Mouse (Mus musculus) naive thymus-derived CD4-positive, alpha-beta T cell, adult 2 months (primary cell): ENCODE results near the gene St13.
A peak's percentile ranks its signal among the peaks of the same experiment; 100 is the strongest.

Experiments used
- DNase-seq: peaks from one replicate; pipeline ENCODE4 v3.0.0-alpha.2; 2011; ENCODE audit warnings: low read depth

The St13 gene

DNA sequence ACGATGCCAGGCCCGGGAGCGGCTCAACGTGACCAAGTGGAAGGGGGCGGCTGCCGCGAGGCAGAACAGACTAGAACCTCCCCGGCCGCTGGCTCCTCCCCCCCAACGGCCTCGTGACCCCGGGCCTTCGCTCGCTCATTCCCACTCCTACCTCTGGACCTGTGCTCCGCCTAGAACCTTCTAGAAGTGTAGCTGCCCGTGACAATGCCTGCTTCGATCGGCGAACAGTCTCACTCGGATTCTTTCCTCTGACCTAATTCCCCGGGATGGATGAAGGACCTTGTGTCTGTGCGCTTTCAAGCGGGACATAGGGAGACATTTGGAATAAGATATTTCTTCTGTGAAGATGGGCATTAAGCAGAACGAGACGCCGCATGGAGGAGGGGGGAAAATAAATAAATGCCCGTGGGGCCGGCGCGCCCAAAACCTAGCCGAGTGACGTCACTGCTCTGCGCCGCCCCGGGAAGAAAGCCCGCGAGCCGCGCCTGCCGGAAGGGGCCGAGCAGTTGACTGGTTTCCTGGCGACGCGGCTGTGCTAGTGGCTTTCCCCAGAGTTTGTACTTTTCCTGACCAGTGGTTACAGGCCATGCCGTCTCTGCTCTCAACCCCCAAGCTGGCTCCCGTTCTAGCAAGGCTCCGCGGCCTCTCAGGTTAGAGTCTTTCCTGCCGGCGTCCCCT lies at the start of gene St13, which contains the start of gene Xpnpep3:
St13 (minus strand) TSS at position 440 of the 678 bp plus-strand sequence.
Xpnpep3 (plus strand) TSS at position 501 of the 678 bp plus-strand sequence.
- DNase-seq, result peak; percentile 98

DNA sequence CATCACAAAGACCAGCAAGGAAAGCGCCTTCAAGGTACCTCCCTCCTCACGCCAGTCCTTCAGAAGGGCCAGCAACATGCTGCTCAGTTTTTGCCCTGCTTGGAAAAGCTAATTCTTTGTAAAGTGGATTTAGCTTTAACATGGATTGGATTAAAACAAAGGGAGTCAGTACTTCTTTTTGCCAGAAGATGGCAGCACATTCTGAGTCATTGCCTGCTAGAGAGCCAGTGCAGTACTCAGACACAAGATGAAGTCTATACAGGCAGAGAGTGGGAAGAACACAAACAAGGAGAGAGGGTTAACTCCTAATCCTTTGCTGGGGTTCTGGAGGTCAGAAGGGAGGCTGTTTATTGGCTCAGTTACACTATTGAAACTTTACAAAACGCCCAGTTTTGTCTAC lies 48.6 kb upstream of the St13 start:
- peak; percentile 86 for DNase-seq

DNA sequence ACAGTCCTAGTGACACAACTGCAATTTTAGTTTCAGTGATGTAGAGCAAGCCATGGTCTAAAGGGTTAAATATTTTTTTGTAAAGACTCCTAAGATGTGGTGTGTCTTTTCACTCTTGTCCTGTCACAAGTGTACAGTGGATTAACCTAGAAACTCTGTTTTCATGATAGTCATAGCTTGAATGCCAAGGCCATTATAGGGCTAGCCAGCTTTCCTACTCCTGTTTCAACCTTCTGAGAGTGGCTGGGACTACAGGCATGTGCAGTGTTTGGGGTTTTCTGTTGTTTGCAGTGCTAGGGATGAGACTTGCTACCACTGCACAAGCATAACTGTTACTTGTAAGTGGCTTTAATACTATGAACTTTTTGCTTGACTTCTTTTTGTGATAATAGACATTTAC lies 39.4 kb upstream of the St13 start:
- no peak for DNase-seq

DNA sequence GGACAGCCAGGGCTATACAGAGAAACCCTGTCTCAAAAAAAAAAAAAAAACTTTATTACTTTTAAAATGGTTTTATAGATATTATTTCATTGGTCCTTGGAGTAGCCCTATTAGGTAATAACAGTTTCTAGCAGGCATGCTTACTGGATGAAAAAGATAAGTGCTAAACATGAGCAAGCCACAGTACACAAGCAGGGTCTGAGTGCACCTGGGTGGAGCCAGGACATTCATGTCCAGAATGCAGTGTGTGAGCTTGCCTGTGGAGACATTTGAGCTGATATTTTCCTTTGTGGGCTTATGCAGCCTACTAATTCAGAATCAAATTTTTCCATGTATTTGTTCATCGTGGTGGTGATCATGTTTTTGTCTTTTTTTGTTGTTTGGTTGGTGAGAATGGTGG lies 38.5 kb upstream of the St13 start:
- DNase-seq, result no peak

DNA sequence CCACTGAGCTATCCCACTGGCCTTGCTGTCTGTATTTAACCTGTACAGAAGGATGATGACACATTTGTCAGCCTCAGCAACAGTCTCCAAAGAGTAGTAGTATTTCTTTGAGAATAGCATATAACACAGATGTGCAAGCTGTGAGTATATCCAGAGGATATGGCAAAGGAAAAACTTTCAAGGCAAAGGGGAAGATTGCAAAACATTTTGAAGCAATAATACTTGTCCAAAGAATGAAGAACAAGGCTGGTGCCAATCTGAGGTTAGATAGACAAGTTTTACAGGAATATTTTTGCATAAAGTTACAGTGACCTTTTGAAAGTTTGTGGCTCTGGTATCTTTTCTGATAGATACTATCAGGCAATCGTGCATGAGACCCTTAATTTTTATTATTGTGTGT lies 31.3 kb upstream of the St13 start:
- no peak for DNase-seq

DNA sequence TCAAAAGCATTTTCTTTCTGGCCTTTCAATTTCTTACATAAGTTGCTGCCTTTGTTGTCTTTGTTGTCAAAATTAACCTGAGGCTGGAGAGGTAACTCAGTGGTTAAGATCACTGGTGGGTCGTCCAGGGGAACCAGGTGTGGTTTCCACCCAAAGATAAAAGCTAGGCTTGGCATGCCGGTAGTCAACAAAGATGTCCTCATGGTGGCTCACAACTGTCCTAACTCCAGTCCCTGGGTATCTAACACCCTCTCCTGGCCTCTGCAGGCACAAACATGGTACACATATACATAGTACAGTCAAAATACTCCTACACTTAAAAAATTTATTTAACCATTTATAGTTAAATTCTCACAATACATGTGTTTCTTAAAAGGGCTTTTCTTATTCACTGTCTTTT lies 28.1 kb upstream of the St13 start:
- DNase-seq, result no peak

DNA sequence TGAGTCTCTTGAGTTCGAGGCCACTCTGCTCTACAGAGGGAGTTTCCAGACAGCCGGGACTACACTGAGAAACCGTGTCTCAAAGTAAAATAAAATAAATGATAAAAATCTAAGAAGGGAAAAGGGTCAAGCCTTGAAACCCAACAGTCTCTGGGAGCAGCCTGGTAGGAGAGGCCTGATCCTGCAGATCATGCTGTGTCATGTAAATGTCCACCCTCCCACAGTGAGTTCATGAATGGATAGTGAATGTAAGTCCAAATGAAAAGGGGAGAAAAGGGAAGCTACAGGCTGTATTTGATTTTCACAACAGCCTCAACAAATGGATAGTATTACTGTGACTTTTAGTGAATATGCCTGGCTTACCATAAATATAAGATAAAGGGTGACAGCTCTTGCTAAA lies 25.4 kb upstream of the St13 start:
- no peak for DNase-seq

DNA sequence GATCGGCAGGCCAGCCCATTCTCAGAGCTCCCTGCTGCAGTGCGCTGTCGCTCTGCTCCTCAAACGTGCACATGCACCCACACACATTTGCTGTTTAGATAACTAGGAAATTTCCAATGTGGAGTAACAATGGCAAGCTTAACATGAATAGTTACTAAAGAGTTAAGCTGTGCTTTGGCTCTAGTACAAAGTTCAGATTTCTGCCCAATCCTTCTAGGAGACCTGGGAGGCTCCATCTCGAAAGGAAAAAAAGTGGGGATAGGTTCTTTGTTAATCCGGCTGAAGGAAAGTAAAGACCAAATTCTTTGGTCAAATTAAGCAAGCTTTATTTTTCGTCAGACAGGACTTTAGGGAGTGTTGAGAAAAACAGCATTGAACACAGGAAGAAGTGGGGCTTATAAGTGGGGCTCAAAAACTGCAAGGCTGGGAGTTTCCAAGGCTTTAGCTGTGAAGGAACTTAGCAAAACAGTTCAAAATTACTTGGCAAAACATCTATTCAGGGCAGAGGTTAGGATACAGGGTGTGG lies 22.3 kb upstream of the St13 start:
- no peak for DNase-seq

DNA sequence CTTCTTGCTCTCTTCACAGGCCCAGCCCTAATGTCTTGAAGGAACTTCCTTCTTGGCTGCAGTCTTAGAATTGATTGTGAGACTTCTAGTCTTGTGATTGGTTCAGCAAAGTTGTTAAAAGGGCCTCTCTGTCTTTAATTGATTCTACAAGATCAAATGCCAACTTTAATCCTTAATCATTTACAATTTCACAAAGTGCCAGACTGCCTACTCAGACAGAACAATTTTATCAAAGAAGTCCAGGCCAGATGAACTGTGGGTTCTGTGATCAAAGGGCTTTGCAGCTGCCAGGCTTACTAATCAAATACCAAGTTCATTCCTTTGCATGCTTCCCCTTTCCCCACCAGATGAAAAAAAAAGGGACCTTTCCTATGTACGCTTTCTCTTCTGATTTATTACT lies 21.6 kb upstream of the St13 start:
- no peak for DNase-seq

DNA sequence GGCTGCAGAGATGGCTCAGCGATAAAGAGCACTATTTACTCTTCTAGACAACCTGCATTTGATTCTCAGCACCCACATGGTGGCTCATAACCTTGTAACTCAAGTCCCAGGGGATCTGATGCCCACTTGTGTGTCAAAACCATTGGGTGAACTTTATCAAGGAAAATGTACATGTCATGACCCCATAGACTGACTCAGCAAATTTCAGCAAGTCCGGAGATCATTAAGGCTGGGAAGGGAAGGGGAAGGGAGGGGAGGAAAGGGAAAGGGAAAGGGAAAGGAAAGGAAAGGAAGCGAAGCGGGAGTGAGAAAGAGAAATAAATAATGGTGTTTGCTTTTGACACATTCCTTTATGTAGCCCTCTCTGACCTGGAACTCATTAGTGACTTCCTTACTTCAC lies 18.2 kb upstream of the St13 start:
- DNase-seq, result no peak

DNA sequence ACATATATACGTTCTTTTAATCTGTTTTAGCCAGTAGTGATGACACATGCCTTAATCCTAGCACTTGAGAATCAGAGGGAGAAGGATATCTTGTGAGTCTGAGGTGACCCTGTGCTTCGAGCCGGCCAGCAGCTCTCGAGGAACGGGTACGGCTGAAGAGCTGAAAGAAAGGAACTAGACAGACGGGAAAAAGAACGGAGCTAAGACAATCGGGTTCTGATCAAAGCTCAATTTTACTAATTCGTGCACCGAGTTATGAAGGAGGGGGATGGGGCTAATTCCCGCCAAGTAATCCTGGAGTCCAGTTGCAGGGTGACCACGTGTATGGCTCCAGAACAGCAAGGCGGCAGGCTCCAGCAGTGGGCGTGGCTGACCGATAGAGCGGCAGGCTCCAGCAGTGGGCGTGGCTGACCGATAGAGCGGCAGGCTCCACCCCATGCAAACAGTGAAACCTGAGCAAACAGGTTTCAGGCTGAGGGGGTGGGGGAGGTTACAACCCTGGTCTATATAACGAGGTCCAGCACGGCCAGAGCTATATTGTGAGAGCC lies 17.0 kb upstream of the St13 start:
- peak; percentile 69 for DNase-seq

DNA sequence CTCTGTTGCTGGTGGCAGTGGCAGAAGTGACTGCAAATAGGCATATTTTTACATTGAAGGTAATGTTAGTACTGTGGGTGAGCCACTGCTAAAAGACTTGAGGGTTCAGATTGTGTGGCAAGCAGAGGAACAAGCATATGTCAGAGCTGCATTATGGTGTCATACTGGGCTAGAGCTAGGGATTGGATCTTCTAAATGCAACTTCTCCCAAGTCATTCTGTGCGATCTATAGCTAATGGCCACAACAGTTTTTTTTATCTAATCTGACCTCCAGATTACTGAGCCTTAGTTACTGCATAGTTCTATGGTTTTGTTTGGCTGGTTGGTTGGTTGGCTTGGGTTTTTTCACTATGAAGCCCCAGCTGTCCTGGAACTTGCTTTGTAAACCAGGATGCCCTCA lies 8.3 kb upstream of the St13 start, which contains the start of gene Dnajb7:
Dnajb7 (minus strand) TSS at position 101 of the 400 bp plus-strand sequence.
- no peak for DNase-seq

DNA sequence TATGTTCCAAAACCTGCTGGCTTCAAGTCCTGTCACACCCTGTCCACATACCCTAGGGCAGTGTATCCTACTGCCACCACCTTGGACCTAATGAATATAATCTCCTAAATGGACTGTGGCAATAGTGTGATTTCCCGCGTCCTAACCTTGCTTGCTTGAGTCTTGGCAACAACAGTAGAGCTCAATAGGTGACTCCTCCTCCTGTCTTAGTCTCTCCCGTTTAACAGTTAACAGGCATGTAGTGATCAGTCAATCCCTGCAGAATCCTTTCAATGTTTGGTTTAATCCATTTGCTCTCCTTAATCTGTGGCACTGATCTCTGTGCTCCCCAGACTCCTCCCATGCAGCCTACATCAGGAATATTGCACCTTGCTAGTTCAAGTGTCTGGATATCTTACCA lies 5.1 kb upstream of the St13 start:
- no peak for DNase-seq

DNA sequence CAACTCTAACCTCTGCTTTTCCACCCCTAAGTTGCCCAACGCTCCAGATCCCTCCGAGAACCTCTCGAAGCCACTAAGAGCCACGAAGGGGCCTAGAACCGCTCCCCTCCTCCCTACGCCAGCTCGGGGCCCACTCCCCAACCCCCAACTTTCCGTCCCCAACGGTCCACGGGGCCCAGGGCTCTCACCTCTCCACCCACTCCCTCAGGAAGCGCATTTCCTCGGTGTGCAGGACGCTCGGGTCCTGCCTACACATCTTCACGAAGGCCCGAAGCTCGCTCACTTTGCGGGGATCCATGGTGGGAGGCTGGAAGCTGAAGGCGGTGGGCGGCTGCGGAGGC lies 610 bp downstream of the St13 start:
- no peak for DNase-seq

DNA sequence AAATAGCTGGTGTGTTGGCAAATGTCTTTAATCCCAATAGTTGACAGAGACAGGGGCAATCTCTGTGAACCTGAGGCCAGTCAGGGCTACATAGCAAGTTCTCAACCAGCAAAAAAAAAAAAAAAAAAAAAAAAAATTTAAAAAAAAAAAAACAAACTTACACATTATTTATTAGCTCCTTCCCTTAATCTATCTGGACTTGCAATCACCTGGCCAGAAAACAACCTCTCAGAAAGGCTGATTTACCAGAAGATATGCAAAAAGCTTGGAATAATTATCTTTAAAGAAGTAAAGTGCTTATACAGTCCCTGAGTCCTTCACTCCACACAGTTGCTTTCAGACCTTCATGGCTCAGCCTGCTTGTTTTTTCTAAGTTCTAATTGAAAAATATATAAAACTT lies 1.7 kb downstream of the St13 start:
- no peak for DNase-seq

DNA sequence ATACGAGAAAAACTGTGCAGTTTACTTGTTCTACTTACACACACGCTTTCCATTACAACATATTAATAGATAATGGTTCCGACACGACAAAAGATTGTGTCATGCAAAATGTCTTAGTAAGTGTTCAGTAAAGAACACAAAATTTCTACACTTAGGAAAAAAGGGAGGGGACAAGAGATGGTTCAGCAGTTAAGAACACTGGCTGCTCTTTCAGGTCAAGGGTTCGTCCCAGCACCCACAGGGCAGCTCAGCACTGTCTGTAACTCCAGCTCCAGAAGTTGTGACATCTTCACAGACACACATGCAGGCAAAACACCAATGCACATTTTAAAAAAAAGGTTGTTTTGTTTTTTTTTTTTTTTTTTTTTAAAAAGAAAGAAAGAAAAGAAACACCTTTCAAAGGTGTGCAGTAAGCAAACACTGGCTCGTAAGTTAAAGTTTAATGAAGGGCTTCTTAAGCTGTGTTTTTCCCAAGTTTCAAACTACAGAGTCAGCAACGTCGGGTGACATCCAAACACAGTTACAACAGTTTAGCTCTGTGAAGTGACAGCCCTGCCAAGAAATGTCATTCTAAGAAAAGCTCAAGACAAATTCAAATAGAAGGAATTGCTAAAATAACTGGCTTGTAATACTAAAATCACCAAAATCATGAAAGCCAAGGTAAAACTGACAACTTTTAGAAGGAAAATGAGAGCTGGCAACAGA lies 5.5 kb downstream of the St13 start:
- no peak for DNase-seq

DNA sequence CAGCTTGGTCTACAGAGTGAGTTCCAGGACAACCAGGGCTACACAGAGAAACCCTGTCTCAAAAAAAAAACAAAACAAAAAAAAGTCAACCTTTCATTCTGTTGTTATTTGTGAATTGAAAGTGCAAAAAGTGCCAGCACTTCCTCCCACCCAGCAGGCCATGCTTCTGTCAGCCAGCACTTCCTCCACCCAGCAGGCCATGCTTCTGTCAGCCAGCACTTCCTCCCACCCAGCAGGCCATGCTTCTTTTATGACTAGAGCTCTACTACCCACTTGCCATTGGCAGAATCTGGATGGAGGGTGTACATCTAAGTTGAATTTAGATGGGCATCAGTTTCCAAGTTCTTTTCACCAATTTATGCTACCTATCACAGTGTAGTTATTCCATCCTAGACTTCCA lies 6.9 kb downstream of the St13 start:
- peak; percentile 21 for DNase-seq

DNA sequence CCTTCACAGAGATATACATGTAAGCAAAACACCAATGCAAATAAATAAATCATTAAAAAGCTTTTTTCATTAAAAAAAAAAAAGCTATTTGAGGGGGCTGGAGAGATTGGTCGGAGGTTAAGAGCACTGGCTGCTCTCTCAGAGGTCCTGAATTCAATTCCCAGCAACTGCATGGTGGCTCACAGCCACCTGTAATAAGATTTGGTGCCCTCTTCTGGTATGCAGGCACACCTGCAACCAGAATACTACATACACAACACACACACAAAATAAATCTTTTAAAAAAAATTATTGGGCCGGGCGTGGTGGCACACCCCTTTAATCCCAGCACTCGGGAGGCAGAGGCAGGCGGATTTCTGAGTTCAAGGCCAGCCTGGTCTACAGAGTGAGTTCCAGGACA lies 13.6 kb downstream of the St13 start:
- DNase-seq, result no peak

DNA sequence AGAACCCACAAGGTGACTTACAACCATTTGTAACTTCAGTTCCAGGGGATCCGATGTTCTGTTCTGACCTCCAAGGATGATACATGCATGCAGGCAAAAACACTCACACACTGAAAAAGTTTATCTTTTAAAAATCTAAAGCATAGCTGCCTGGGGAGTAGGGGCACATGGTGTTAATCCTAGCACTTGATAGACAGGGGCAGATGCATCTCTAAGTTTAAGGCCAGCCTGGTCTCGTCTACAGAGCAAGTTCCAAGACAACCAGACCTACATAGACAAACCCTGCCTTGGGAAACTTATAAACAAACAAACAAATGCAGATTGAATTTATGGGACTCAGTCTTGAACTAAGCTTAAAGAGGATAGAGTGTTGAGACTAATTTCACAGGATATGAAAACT lies 21.0 kb downstream of the St13 start:
- no peak for DNase-seq

DNA sequence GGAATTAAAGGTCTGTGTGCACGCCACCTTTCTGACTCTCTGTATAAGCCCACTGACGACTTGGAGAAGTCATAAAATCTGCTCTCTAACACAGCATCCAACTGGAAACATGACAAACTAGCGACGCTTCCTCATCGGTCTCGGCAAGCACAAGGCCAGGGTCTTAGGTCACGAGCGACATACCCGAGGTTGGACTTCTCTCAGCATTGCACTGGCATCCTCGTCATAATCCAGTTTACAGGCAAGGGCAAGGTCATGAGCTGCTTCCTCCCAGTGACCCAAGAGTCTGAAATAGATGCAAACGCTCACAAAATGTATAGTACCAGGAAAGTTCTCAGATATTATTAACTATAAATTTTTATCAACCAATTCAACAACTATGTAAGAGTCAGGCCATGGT lies 25.3 kb downstream of the St13 start:
- no peak for DNase-seq

DNA sequence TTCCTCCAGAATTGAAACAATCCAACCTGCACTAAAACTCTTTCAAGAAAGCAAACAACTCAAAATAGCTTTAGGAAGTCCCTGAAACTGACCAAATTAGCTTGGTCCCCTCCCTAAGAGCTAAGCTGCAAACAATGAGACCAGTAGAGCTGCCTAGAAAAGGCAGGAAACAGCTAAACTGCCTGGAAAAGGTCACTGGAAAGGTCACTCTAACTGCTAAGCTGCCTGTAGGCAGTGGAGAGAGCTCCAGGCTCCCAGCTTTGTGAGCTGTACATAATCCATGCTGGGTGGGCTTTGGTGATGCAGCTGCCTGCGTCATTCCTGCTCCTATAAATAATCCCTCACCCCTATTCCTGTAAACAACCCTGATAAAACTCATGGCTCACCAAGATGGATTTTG lies 29.5 kb downstream of the St13 start:
- no peak for DNase-seq

DNA sequence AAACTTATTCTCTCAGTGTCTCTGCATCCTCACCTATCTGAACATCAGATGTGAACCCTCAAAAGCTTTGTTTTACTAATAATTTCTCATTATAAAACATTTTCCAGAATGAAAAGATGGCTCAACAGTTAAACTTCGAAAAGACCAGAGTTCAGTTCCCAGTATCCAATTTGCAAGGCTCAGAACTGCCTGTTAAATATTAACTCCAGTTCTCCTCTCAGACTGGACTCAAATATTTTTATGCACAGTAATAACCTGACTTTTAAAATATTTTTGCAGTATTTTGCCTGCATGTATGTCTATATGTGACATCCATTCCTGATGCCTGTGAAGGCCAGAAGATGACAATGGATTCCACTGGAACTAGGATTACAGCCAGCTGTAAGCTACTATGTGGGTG lies 31.3 kb downstream of the St13 start:
- no peak for DNase-seq

DNA sequence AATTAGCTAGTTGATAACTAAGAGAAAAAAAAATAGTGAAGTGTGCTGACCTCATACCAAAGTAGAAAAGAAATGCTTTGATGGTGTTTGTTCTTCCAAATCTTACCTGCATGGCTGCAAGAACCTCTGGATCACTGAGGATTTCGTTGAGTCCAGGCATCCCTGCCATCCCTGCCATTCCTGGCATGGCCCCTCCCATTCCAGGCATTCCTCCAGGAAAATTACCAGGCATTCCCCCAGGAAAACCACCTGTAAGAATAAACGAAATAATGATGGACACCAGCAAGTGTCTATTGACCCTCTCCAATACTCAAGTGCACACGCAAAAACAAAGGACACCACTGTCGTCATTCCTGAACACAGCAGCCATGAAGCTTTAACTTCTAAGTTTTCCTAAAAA lies 33.6 kb downstream of the St13 start:
- no peak for DNase-seq
